Mouse (Mus musculus) Patski (cell line): ENCODE measurements around the gene Bnipl. TPM values are rescaled to one million over a fixed set of nuclear protein-coding genes. Genes with fewer than 3 reads are reported as not detected.

Source experiments
- ATAC-seq: fragments of 100-300 bp; one replicate; pipeline ENCODE4 v1.8.0; 2021
- CTCF ChIA-PET: fragments of 350-600 bp; sonication (Branson Sonifier 250); formaldehyde crosslinking; loops from one replicate; lab custom pipeline; 2022; ENCODE audit warnings: inconsistent platforms; lab: Charles Lee
- POLR2A ChIA-PET: fragments of 350-600 bp; sonication (Branson Sonifier 250); formaldehyde crosslinking; loops from one replicate; lab custom pipeline; 2022; ENCODE audit warnings: antibody characterized with exemption, inconsistent platforms; lab: Charles Lee
- DNase-seq: peaks from one replicate; pipeline ENCODE4 v3.0.0-alpha.2; 2011; ENCODE audit warnings: low read depth, low spot score
- H3K27me3 ChIP-seq: fragments of 371-371 bp; one replicate; pipeline ENCODE4 v1.5.1; 2021
- CTCF ChIP-seq: fragments of 100-300 bp; IDR thresholded peaks from one replicate; pipeline ENCODE4 v1.5.1; 2021
- in situ Hi-C: fragments of 300-500 bp; cut with MboI; formaldehyde crosslinking; loops from 3 replicates; pipeline ENCODE4 v1.11.1; 2018; ENCODE audit warnings: low pct_unique_long_range_greater_than_20kb, mixed read lengths
- polyA plus RNA-seq: library from polyadenylated mRNA; unstranded; gene quantifications from one replicate; pipeline ENCODE4 v1.2.3, GENCODE M21; 2021

The Bnipl gene
- polyA plus RNA-seq, 1 experiment from 2014 or later, result 0.24 TPM

DNA sequence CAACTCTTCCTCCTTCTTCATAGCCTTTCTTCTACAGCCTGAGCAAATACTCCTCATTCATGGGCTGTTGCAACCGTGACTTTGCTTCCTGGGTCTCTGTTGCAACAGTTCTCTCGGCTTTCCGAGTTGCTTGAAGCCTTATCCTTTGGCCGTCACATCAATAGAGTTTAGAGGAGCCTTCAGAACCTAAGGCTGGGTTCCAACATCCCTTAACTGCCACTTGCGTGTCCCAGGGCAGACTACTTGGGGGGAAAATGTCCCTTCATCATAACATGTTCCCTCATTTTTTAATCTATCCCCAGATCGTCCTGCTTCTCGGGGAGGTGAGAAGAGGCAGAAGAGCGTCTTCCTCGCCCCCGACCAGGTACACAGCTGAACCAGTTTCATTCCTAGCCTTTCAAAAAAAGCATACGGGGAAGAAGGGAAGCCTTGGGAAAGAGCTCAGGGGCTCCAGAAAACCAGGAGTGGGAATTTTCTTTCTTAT, 31.4 kb upstream of the Bnipl start:
- H3K27me3 ChIP-seq, result no peaks in the 10 kb centered on the region
- ChIA-PET POLR2A (interaction anchor here (1.1 to 3.8 kb wide), 8 partner anchors 8 to 52 kb away, joined by 3 to 23 read pairs (median 6); partner anchors contain the start of genes Cers2 and Mllt11), CTCF (interaction anchor here (1.3 to 2.9 kb wide), 3 partner anchors 12 to 30 kb away, joined by 3 to 20 read pairs (median 5); no protein-coding TSS in a partner anchor)
- DNase-seq (no peak), ATAC-seq (peak; percentile 10)
- TF ChIP-seq CTCF, result no peak
- in situ Hi-C loops, result no loop called here

DNA sequence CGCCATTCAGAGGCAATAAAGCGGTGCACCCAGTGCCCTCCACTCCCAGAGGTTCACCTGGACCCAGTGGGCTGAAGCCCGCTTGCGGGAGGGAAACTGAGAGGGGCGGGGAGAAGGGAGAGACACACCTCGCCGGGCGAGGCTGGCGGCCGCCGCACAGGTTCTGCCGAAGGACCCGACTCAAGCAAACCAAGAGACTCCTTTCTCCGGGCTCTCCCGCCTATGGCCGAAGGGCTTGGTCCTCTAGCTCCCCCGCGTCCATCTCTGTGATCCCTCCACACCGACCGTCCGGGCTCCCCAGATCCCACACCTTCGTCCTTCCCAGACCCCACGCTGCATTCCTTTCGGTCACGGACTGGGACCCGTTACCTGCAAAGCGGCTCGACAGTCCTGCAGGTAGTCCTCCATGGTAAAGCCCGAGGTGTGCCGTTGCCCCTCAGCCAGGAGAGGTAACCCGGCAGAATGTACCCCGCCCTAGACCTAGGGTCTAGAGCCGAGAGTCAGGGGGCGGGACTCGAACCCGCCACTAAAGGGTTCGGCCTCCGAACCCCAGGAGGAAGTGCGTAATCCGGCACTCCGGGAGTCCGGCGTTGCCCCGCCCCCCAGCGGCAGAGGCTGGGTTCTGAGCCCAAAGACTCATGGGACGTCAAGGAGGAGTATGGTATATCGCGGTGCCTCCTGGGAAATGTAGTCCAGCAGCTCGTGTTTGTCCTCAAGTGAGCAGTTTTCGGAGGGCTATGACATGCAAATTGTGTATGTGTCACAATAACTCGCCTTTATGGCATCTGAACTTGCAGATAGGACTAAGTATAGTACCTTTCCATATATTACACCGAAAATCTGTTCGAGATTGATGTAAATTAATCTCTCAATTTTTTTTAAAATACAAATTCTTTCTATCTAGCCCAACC, 30.5 kb upstream of the Bnipl start, which contains the start of the genes Mindy1 and Prune1:
Gene Mindy1, plus strand, starts transcription at position 130 of the 911 bp plus-strand sequence.
Gene Prune1, minus strand, starts transcription at position 861 of the 911 bp plus-strand sequence.
- H3K27me3 ChIP-seq, result no peaks in the 10 kb centered on the region
- in situ Hi-C loops, result no loop called here
- DNase-seq, result peak; percentile 95
- ChIA-PET CTCF (interaction anchor here (0.6 to 0.9 kb wide), 3 partner anchors 13 to 69 kb away, joined by 3 read pairs; no protein-coding TSS in a partner anchor), POLR2A (interaction anchor here (0.6 to 3.8 kb wide), 10 partner anchors 9 to 154 kb away, joined by 3 to 23 read pairs (median 5); partner anchors contain the start of gene Mllt11)
- ATAC-seq, result peak; percentile 57
- no peak for TF ChIP-seq CTCF

DNA sequence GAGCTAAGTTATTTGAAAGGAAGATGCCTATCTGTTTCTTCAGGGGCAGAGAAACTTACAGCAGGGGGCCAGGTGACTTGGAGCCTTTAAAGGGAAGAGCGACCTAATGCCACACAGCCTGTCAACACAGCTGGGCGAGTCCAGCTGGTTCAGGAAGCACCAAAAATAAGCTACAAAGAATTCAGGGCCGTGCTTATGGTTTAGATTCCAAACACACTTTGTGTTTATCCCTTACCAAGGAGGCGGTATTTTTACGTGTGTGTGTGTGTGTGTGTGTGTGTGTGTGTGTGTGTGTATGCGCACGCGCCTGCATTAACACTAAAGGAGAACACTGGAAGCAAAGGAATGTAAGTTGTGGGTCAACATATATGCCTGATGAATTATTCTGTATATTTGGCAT, 29.8 kb upstream of the Bnipl start:
- in situ Hi-C loops, result no loop called here
- ChIA-PET CTCF (interaction anchor here (0.6 to 1.0 kb wide), 5 partner anchors 12 to 69 kb away, joined by 3 to 4 read pairs (median 3); partner anchors contain the start of gene Gabpb2), POLR2A (interaction anchor here (0.6 to 3.8 kb wide), 7 partner anchors 12 to 145 kb away, joined by 3 to 23 read pairs (median 5); partner anchors contain the start of gene Mllt11)
- DNase-seq (no peak), ATAC-seq (no peak)
- no peaks in the 10 kb centered on the region for H3K27me3 ChIP-seq
- no peak for TF ChIP-seq CTCF

DNA sequence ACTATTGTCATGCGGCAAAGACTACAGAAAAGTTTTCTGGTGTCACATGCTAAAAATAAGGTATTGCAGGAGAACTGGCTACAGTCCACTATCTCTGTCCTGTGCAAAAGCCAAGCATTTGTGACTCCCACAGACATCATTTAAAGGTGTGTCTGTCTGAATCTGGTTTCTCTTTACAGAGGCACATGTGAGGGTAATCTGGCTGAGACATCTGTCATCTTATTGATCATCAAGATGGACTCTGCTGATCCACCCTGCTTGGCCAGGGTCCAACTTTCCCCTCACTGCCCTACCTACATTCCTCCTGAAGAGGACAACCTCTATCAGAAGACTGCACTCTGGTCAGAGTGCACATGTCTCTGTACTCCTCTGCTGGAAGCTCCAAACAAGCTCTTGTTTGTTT, 26.2 kb upstream of the Bnipl start:
- ChIA-PET POLR2A (no interaction called here), CTCF (interaction anchor here (1.0 to 2.1 kb wide), 3 partner anchors 8 to 19 kb away, joined by 3 to 10 read pairs (median 5); no protein-coding TSS in a partner anchor)
- ATAC-seq (no peak), DNase-seq (no peak)
- no peak for TF ChIP-seq CTCF
- H3K27me3 ChIP-seq, result no peaks in the 10 kb centered on the region
- in situ Hi-C loops, result no loop called here

DNA sequence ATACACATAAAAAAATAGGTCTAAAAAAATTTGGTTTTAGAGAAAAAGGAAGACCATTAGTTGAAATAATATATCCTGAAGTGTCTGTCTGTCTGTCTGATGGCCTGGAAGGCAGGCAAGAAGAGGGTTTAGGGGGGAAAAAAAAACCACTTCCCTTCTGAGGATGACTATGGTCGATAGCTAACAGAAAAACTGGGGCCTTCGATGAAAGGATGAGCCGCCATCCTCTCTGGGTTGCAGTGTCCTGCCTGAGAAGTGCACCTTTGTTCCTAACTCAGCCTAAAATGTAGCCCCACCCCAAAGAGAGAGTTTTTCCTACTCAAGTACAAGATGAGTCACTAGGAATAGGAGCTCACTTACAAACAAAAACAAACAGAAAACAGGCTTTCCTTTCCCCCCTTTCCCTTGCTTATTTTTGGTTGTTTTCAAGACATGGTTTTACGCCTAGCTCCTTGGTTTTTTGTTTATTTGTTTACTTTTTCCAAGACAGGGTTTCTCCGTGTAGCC, 25.5 kb upstream of the Bnipl start:
- DNase-seq (no peak), ATAC-seq (no peak)
- H3K27me3 ChIP-seq, result no peaks in the 10 kb centered on the region
- in situ Hi-C loops, result no loop called here
- POLR2A ChIA-PET, result no interaction called here
- no peak for TF ChIP-seq CTCF
- CTCF ChIA-PET, result interaction anchor here (1.8 to 4.3 kb wide), 3 partner anchors 10 to 19 kb away, joined by 5 to 13 read pairs (median 10); no protein-coding TSS in a partner anchor

DNA sequence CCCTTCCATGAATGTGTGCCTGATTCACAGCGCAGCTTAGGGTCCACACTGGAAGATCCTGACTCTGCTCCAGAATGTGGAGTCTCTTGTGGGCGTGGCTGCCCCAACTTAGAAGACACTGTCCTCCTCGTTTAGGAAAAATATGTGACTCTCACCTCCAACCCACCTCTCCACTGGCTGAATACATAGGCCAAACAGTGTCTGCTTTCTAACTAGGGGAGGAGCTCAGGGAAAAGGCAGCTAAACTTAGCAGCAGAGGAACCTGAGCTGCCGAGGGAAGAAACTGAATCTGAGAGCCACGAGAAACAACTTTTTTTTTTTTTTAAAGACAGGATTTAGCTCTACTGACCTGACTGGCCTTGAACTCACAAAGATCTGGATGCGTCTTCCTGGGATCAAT, 24.2 kb upstream of the Bnipl start:
- ChIA-PET POLR2A (interaction anchor here (0.6 to 1.0 kb wide), 2 partner anchors 10 to 74 kb away, joined by 3 to 8 read pairs; no protein-coding TSS in a partner anchor), CTCF (interaction anchor here (0.6 to 4.3 kb wide), 7 partner anchors 9 to 116 kb away, joined by 3 to 13 read pairs (median 3); no protein-coding TSS in a partner anchor)
- ATAC-seq (no peak), DNase-seq (no peak)
- in situ Hi-C loops, result no loop called here
- H3K27me3 ChIP-seq, result no peaks in the 10 kb centered on the region
- TF ChIP-seq CTCF, result no peak

DNA sequence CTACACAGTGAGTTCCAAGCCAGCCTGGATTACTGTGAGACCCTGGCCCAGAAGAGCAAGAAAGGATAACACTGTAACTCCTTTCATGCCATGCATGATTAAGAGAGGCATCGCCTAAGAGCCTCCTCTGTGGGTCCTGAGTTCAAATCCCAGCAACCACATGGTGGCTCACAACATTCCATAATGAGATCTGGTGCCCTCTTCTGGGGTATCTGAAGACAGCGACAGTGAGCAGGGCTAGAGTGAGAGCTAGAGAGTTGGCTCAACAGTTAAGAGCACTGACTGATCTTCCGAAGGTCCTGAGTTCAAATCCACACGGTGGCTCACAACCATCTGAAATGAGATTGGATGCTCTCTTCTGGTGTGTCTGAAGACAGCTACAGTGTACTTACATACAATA, 23.5 kb upstream of the Bnipl start:
- CTCF ChIA-PET, result interaction anchor here (0.6 to 4.3 kb wide), 3 partner anchors 11 to 115 kb away, joined by 3 to 13 read pairs (median 3); no protein-coding TSS in a partner anchor
- ATAC-seq (no peak), DNase-seq (no peak)
- no peak for TF ChIP-seq CTCF
- no peaks in the 10 kb centered on the region for H3K27me3 ChIP-seq
- in situ Hi-C loops, result no loop called here
- POLR2A ChIA-PET, result interaction anchor here (0.6 kb wide), 1 partner anchor 73 kb away, joined by 8 read pairs; no protein-coding TSS in a partner anchor

DNA sequence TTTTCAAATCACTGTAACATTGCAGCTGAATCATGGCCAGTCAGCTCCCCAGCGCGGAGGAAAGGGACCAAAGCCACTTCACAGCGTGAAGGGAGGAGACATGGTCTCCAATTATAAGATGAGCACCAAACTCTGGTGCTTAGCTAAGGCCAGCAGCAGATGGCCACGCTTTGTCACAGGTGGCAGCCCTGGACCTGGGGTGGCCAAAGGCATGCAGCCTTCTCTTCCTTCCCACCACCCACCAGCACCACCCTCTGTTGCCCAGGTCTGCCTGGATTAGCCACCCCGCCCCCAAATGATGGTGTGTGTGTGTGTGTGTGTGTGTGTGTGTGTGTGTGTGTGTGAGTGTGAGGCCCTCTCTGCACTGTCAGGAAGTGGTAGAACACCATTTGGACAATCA, 22.5 kb upstream of the Bnipl start:
- no peak for TF ChIP-seq CTCF
- ATAC-seq (no peak), DNase-seq (no peak)
- no peaks in the 10 kb centered on the region for H3K27me3 ChIP-seq
- POLR2A ChIA-PET, result no interaction called here
- CTCF ChIA-PET, result interaction anchor here (4.3 kb wide), 1 partner anchor 10 kb away, joined by 13 read pairs; no protein-coding TSS in a partner anchor
- in situ Hi-C loops, result no loop called here

DNA sequence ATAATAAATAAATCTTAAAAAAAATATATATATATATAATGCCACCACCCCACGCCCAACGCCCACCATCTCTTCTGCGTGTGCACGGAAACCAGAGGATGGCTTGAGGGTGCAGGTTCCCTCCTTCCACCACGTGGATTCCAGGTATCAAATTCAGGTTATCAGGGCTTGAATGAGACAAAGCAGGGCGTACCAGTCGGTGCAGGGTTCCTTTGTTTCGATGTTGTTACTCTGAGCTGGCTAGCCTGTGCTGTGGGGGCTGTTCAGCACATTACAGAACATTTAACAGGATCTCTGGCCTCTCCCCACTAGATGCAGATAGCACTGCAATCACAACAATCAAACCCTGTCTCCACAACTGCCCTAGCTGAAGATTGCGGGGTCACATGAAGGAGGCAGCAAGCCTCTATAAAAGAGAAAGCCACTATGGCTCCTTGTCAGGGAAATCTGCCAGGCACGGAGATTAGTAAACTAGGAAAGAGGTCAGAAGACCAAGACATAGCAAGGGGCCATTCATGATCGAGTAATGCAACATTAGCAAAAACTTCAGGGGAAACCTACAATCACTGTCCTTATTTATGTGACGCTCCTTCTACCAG, 19.9 kb upstream of the Bnipl start:
- DNase-seq (no peak), ATAC-seq (no peak)
- in situ Hi-C loops, result no loop called here
- POLR2A ChIA-PET, result no interaction called here
- no peaks in the 10 kb centered on the region for H3K27me3 ChIP-seq
- CTCF ChIA-PET, result interaction anchor here (1.3 to 2.0 kb wide), 3 partner anchors 14 to 53 kb away, joined by 3 to 4 read pairs (median 3); partner anchors contain the start of genes Bnipl and Gabpb2
- TF ChIP-seq CTCF, result no peak
